Mouse (Mus musculus) lung, adult 18-20 months (tissue): Measurements from ENCODE around the gene Olfr612.
"Not testable (repeated sequence)": the region's sequence is repeated elsewhere in the genome, so short reads cannot be mapped to it uniquely, and the experiment has no call there.

Source experiments
- DNase-seq, 2 experiments: peaks; one replicate each; pipeline ENCODE4 v3.0.0; 2022; ENCODE audit warnings: mixed read lengths in 2 of 2

Olfr612 gene

GRCm38 (mm10) chr7:103542617-103543016, at the start of gene Olfr612:
TSS of gene Olfr612 (minus strand) at chr7:103542717.
- DNase-seq, result not testable (repeated sequence)

GRCm38 (mm10) chr7:103589803-103590202, 47.3 kb upstream of the Olfr612 start, which contains the start of gene Olfr618:
TSS of gene Olfr618 (plus strand) at chr7:103590103.
- no peak for DNase-seq

DNA sequence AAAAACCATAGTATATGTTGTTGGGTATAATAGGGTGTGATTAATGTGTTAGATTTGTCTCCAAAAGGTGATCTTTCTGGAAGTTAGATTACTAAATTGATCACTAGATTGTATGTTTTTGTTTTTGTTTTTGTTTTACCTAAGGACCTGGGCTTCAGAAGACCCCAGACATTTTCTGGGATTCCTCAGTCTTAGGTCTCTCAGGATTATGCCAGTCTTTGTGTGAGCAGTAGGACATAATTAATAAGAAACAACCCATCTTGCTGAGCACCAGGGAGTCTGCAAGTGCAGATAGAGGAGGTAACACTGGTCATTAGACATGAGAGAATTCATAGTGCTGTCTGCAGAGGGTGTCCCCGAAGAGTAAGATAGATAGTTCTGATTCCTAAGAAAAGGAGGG, 30.2 kb upstream of the Olfr612 start, which contains the start of gene Olfr617:
Gene Olfr617 (plus strand): TSS at position 301 of the 400 bp plus-strand sequence.
- no peak for DNase-seq

GRCm38 (mm10) chr7:103569043-103569442, 26.5 kb upstream of the Olfr612 start, which contains the start of gene Olfr616:
TSS of gene Olfr616 (minus strand) at chr7:103569143.
- DNase-seq, result no peak

DNA sequence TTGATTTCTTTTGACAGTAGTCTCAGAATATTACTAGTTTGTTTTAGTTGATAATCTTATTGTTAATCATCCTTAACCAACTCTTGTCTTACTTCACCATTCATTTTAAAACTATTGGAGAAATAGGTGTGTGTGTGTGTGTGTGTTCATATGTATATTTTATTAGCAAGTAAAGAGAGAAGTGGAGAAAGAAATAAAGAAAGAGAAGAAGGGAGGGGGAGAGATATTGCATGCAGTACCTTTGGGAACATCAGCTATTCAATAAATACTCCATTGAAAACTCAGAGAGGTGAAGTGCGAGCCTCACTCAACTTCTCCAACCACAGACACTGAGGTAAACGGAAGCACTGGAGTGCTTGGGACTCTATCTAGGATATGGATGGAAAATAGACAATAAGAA, 13.3 kb upstream of the Olfr612 start, which contains the start of gene Olfr615:
Gene Olfr615 (plus strand): TSS at position 301 of the 400 bp plus-strand sequence.
- DNase-seq, result no peak

DNA sequence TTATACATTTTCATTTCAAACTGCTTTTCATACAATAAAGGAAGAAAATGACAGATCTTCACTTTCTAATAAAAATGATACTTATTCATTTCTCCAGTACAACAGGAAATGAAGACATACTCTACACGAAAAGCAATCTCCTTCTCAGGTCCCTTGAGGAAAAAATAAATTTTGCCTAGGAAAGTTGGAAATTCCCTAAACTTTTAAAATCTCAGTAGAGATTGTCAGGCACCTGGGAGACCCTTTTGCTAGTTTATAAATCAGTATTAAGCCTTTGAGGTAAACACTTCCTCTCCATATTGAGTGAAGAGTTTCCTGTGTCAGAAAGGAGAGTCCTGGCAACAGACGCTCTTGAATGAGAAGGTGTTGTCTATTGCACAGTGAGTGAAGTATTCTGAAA, 5.3 kb upstream of the Olfr612 start, which contains the start of gene Olfr613:
Gene Olfr613 (plus strand): TSS at position 301 of the 400 bp plus-strand sequence.
- DNase-seq, result no peak

GRCm38 (mm10) chr7:103520746-103521145, 21.8 kb downstream of the Olfr612 start, which contains the start of gene Olfr611:
TSS of gene Olfr611 (minus strand) at chr7:103520846.
- DNase-seq, result not testable (repeated sequence)

- DNase-seq, result no peak
Observed at GRCm38 (mm10) chr7:103512022-103512421, 30.5 kb downstream of the Olfr612 start, which contains the start of gene Olfr610. TSS of gene Olfr610 (minus strand) at chr7:103512122.

GRCm38 (mm10) chr7:103497962-103498361, 44.6 kb downstream of the Olfr612 start, which contains the start of gene Olfr609:
TSS of gene Olfr609 (minus strand) at chr7:103498062.
- no peak for DNase-seq
